Mouse (Mus musculus) layer of hippocampus, adult 8-10 months (tissue): ENCODE measurements around the gene Tmtc1. TPM values are rescaled to one million over a fixed set of nuclear protein-coding genes. Genes with fewer than 3 reads are reported as not detected.
A peak's percentile ranks its signal among the peaks of the same experiment; 100 is the strongest.

Source experiments
- DNase-seq, 2 experiments: peaks; one replicate each; pipeline ENCODE4 v3.0.0; 2022; ENCODE audit warnings: low spot score in 2 of 2
- total RNA-seq, 4 experiments: library from RNA; stranded (reverse); gene quantifications; 2 replicates each; pipeline ENCODE4 v1.2.4; 2022

Gene Tmtc1
- total RNA-seq, 4 experiments from 2014 or later: 33.5 to 41.2 (median 37.6) TPM

GRCm38 (mm10) chr6:148421577-148421976 lies 22.6 kb downstream of the Tmtc1 start:
- peak in 1 of 2 experiments; percentile 26 for DNase-seq

DNA sequence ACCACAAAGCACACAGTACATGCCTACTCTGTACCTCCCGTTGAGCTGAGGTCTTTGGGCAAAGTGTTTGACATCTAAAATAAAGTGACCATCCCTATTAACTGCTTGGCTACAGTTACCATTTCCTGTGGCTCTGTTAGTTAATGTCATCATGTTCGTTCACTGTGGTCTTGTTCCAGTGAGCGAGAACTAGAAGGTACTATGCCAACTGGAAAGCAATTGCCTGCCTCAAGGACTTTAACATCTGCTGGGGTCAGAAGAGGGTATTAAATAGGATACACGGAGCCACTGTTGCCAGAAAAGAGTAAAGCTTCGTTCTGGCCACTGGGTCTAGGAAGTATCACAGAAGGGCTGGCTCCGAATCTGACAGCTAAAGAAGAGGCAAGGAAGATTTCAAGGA lies 23.8 kb downstream of the Tmtc1 start:
- no peak for DNase-seq

DNA sequence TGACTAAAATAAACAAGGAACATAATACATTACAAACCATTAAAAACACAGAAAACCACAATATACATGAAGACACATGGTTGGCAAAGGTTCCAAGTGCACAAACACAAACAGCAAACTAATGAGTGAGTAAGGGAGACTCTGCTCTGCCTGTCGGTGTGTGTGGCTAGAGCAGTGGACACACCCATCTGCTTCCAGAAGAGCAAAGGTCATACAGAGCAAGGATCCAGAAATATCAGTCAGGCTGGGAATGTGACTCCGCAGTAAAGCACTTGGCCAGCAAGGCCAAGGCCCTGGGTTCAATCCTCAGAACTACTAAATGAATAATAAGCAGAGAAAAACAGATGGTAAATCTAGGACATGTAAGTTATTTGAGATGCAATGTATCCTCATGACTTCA lies 27.6 kb downstream of the Tmtc1 start:
- DNase-seq: no peak

DNA sequence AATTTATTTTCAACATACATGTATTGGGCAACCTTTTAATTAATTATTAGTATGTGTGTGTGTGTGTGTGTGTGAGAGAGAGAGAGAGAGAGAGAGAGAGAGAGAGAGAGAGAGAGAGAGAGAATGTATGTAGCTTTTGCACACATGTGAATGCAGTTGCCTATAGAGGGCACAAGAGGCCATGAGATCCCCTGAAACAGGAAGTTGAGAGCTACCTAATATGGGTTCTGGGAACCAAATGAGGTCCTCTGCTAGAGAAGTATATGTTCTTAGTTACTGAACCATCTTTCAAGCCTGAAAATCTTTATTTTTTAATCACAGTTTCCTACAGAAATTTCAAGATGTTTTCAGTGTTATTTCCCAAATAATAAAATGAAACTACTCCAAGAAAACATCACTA lies 30.6 kb downstream of the Tmtc1 start:
- DNase-seq: no peak

GRCm38 (mm10) chr6:148406792-148407490 lies 37.2 kb downstream of the Tmtc1 start:
- DNase-seq: no peak

DNA sequence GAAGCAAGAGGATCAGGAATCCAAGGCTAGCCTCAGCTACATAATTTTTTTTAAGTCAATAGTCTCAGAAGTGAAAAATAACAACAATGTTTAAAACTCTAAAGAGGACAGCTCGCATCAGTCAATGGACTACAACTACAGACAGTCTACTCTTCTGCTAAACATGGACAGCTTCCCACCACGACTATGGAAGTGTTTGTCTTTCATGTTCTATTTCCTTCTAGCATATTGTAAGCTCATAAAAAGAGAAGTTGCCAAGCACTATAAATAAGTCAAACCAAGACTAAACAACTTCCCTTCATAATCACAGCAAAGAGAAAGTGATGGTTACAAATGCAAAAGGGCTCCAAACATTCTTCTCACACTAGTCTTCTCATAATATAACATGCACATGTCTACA lies 38.6 kb downstream of the Tmtc1 start:
- no peak for DNase-seq

GRCm38 (mm10) chr6:148404500-148404899 lies 39.7 kb downstream of the Tmtc1 start:
- DNase-seq: no peak

GRCm38 (mm10) chr6:148403761-148404160 lies 40.4 kb downstream of the Tmtc1 start:
- DNase-seq: no peak

GRCm38 (mm10) chr6:148401031-148401430 lies 43.2 kb downstream of the Tmtc1 start:
- DNase-seq: no peak

- no peak for DNase-seq
These were observed 44.6 kb downstream of the Tmtc1 start for GRCm38 (mm10) chr6:148399541-148399940.

GRCm38 (mm10) chr6:148398888-148399287 lies 45.3 kb downstream of the Tmtc1 start:
- no peak for DNase-seq

- no peak for DNase-seq
These were observed 46.9 kb downstream of the Tmtc1 start for GRCm38 (mm10) chr6:148397270-148397669.

- DNase-seq: no peak
These were observed 48.9 kb downstream of the Tmtc1 start for GRCm38 (mm10) chr6:148395272-148395671.

- DNase-seq: no peak
These were observed 49.9 kb downstream of the Tmtc1 start for GRCm38 (mm10) chr6:148394294-148394693.

DNA sequence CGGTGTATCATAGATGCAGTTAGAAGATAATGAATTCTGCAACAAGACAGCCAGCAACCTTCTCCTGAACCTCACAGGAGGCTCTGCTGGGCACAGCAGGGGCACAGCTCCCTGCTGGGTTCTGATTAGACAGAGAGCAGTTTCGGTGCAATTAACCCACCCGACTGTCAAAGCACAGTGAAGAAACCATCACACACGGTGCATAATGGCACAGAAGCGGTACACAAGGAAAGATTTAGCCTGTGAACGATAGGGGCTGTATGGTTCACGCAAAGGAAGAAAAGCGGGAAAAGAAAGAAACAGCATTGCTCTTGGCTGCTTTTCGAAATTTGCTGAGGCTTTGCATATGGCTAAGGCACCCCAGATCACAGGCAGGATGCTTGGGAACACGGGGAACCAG lies 52.0 kb downstream of the Tmtc1 start:
- no peak for DNase-seq

DNA sequence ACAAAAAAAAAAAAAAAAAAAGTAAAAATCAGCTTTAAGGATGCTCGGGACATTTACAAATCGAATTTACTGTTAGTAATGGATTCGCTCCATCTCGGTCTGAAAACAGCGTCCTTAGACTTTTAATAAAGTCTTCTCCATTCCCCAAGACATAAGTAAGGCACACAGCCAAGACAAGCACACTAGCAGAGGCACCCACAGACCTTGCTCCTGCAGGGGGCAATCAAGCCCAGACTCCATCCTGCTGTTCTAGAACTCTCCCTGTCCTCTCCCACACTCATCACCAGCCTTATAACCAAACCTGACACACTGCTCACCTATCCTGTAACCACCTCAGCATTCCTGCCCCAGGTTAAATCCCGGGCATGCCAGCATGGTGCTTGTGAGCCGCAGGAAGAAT lies 52.9 kb downstream of the Tmtc1 start:
- no peak for DNase-seq

- DNase-seq: no peak
These were observed 53.4 kb downstream of the Tmtc1 start for GRCm38 (mm10) chr6:148390630-148391276.

DNA sequence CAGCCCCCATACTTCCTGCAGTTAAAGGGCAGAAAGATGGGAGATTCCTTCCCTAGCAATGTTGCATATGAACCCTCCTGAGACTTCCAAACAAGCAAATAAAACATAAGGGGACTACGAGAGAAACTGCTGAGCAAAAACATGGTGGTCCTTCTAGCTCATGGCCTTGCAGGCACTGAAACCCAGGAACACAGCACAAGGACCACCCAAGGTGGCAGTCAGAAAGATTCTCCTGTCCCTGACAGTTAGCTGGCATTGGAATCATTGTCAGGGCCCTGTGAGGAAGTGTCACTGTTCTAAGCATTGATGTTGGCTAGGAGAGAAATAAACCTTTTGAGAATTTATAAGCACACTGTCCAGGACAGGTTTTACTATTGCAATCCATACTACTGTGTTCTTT lies 56.2 kb downstream of the Tmtc1 start:
- no peak for DNase-seq

DNA sequence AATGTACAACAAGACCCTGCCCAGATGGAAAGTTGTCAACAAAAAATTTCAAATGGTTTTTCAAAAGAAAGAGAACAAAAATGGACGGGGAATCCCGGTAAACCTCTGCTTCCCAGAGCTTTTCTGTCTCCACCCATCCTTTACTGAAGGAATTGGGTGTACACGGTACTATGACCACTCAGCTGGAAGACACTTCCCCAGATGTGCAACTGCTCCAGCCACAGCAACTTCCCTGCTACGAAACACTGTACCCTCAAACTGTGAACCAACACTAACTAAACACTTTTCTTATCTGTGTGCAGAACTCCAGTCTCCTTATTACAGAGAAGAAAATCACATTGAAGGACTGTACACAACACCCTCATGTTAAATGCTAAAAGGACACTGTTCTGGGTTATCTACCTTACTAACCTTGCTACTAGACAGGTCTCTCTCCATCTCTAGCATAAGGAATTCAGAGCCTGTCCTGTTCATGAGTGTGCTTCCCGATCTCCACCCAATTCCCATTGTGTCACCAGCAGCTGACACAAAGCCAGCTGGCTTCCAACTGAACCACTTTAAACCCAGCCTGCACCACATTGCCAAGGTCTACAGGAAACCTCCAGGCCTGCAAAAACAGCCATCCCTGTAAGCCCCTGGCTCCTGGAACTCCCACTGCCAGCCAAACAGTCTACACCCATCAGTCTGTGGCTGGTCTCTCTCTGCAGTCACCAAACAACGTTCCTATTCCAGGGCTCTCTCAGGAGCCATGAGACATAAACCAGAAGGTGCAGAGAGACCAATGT lies 59.9 kb downstream of the Tmtc1 start:
- no peak for DNase-seq

DNA sequence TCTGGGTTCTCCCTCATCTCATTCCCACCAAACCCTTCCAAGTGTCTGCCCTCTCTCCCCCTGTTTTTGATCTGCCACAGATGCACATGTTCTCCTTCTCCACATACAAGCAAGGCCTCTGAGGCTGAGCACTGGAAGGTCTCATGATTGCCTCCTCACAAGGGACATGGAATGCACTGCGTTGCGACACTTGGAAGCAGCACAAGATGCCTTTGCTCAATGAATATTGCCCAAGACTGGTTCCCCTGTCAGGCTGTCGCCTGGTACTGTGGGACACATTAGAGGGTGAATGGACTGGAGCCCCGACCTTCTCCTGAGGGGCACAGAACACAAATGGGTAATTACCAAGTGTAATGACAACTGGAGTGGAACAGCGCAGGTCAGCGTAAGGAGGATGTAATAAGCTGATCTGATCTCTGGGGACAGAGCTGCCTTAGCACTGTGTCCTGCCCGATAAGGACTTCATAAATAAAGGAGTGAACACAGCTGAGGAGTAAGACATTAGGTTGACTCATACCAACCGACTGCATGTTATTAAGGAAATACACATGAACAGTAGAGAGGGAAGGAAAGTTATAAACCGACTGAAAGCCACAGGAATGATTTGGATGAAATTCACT lies 62.9 kb downstream of the Tmtc1 start:
- no peak for DNase-seq

DNA sequence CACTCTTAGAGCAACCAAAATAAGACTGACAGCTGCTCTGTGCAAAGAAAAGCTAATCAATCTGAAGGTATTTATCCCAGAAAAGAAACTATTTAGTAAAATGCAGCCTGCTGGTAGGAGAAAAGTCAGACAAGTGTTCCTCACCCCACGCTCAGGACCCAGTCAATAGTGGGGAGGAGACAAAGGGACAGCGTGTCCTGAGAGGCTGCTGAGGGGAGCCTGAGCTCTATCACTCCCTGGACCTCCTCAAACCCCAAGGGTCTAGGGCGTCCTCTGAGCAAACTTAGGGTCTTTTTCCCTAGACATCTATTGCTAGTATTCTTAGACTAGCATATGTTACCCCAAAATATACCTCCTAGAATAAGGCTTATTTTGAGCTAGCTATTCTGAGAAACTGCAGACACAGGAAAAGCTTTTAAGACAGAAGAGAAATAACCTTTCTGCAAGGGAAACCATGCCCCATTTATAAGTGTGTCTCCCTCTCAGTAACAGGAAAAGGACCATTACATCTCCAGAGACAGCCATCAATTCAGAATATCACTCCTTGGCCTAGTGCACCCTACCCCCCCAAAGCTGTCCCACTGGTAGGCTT lies 68.5 kb downstream of the Tmtc1 start:
- DNase-seq: no peak

GRCm38 (mm10) chr6:148375015-148375414 lies 69.2 kb downstream of the Tmtc1 start:
- no peak for DNase-seq
